Mouse (Mus musculus): ENCODE data around the gene Itga5. TPM values are rescaled to one million over a fixed set of nuclear protein-coding genes. Genes with fewer than 3 reads are reported as not detected.
"Not testable (repeated sequence)": the region's sequence is repeated elsewhere in the genome, so short reads cannot be mapped to it uniquely, and the experiment has no call there.

The Itga5 gene
- 10 to 100 TPM; 27.8 to 40.2 (median 33.7) TPM for total RNA-seq (2022)

DNA sequence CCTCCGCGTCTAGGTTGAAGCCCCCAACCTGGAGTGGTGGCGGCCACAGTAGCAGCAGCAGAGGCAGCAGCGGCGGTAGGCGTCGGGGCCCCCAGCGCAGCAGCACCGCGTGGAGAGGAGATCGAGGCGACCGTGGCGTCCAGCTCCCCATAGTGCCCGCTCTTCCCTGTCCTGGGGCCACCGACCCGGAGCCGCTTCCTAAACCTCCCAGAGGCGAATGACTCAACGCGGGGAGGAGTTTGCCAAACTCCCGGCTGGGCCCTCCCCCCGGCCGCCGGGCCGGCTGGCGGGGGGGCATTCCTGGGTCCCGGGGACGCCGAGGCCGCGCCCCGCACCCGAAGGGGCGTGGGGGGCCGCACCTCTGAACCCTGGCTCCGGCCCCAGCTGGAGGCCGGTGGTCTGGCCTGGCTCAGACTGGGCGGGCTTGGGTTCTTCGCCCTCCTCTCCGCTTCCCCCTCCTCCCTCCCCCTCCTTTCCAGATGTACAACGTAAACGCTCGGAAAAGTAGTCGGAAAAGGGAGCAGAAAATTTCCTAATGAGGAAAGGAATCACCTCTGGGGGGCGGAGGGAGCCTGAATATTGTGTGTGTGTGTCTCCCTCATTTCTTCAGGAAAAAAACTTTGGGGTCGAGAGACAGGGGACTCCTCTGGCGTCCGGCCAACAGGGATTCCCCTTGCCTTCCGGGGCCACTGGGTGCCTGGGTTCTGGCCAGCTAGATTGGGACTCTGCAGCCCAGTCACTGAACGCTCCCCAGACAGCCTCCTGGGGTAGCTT lies at the start of gene Itga5:
Gene Itga5 (minus strand): TSS at position 388 of the 774 bp plus-strand sequence.
- DNase-seq (ENCODE audit: low spot score): peak; percentile 86

DNA sequence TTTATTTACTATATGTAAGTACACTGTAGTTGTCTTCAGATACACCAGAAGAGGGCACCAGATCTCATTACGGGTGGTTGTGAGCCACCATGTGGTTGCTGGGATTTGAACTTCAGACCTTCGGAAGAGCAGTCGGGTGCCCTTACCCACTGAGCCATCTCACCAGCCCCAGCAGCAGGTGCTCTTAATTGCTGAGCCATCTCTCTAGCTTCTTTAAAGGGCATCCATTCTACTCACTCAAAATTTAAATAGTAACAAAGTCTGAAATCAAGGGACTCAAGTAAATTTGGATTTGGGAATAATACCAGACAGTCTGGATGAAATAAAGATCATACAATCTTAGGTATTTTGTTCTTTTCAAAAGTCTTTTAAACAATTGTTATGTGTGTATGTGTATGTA lies 39.0 kb upstream of the Itga5 start:
- not testable (repeated sequence) for DNase-seq (ENCODE audit: low spot score)

DNA sequence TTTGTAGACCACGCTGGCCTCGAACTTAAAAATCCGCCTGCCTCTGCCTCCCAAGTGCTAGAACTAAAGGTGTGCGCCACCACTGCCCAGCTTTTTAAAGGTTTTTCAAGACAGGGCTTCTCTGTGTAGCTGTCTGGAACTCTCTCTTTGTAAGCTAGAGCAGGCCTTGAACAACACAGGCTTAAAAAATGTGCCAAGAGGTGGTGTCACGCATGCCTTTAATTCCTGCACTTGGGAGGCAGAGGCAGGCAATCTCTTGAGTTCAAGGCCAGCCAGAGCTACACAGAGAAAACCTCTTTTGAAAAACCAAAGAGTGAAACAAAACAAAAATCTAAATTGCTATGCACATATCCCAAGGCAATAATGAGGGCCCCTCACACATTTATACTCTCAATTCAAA lies 34.8 kb upstream of the Itga5 start:
- DNase-seq (ENCODE audit: low spot score): no peak

DNA sequence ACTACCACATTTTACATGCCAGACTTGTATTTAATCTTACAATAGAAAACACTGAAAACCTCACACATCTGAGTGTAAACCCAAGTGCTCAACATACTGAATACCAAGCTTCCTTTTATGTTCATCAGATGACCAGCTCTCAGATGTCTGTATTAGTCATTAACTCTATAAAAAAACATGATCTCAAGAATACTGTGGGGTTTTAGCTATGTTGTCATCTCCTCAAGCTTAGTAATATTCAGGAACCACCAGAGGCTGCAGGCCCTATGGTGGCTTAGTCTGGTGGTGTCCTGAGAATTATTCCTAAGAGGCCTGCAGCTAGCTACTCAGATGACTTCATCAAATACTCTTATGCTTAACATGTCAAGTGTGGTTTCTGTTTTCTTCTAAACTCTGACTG lies 27.0 kb upstream of the Itga5 start:
- no peak for DNase-seq (ENCODE audit: low spot score)

DNA sequence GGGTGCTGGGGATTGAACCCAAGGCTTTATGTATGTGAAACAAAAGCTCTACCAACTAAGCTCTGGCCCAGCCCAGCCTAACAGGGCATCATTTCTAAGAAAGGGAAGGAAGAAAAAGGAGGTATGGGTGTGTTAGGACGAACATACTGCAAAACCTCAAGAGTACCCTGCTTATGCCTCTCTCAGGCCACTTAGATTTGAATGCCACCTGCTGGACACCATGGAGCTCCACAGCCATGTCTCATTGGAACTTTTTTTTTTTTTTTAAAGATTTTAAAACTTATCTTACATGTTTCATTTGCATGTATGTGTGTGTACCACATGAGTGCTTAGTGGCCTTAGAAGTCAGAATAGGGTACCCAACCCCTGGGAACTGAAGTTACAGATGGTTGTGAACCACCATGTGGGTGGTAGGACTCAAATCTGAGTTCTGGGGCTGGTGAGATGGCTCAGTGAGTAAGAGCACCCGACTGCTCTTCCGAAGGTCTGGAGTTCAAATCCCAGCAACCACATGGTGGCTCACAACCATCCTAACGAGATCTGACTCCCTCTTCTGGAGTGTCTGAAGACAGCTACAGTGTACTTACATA lies 22.1 kb upstream of the Itga5 start:
- peak; percentile 51 for DNase-seq (ENCODE audit: low spot score)

DNA sequence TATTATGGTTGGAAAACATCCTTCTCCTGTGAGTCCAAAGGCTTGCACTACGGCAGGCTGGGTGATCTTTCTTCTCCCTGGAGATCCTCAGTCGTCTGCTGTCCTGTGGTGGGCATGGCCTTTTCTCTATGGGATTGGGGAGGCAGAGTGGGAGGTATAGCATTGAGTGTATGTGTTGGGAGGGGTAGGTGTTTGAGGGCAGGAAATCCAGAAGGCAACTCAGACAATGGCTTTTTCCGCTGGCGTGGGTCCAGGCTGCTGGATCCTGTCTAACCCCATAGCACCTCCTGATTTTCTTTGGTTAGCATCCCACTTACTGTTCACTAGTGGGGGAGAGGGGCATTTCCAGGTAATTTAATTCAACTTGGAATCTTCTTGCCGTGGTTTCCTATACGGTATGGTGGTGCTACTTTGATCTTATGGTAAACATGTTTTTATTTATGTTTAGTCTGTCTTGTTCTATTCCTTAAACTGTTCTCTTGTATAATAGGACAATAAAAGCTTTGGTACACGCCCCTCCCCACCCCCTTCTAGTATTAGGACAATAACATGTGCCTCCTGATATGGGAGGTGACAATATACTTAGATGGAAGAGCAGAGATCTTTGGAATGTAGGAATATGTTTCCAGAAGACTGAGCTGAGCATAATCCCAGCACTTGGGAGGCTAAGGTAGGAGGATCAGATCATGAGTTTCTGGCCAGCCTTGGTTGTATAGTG lies 17.4 kb upstream of the Itga5 start:
- DNase-seq (ENCODE audit: low spot score): peak; percentile 86

DNA sequence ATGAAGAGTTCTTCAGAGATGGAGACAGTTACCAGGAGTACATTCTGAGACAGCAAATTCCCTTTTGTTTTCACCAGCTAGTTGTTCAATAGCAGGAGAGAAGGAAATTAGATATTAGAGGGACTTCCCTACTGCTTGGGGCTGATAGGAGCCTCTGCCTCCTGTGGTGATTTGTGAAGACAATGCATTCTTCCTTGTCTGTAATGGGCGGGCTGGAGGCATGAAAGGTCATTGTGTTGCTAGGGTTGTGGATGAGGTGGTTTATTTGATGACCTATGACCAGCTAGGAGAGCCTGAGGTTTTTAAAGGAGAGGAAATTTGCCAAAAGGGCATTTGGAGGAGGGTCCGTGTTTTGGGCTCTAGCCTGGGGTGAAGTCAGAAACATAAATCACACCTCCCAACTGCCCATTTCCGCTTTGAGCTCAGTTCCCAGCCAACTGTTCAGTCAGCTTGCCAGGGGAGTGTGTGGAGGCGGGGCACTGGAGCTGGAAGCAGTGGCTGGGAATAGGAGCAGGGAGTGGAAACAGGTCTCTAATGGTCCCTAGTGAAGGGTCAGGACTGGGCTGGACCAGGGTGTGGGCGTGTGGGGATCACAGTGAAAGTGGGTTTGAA lies 16.3 kb upstream of the Itga5 start:
- peak; percentile 82 for DNase-seq (ENCODE audit: low spot score)

DNA sequence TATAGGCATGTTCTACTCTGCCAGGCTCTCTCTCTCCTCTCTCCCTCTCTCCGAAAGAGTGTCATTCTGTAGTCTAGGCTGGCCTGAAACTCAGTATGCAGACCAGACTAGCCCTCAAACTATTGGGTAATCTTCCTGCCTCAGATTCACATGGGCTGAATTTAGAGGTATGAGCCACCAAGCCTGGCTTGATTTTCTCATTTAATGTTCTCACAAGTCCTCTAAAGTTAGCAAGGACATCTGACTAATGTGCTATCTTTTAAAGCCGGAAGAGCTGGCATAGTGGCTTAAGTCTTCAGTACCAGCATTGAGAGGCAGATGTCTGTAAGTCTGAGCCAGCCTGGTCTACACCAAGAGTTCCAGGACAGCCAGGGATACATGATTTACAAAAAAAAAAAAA lies 15.5 kb upstream of the Itga5 start:
- DNase-seq (ENCODE audit: low spot score): no peak

DNA sequence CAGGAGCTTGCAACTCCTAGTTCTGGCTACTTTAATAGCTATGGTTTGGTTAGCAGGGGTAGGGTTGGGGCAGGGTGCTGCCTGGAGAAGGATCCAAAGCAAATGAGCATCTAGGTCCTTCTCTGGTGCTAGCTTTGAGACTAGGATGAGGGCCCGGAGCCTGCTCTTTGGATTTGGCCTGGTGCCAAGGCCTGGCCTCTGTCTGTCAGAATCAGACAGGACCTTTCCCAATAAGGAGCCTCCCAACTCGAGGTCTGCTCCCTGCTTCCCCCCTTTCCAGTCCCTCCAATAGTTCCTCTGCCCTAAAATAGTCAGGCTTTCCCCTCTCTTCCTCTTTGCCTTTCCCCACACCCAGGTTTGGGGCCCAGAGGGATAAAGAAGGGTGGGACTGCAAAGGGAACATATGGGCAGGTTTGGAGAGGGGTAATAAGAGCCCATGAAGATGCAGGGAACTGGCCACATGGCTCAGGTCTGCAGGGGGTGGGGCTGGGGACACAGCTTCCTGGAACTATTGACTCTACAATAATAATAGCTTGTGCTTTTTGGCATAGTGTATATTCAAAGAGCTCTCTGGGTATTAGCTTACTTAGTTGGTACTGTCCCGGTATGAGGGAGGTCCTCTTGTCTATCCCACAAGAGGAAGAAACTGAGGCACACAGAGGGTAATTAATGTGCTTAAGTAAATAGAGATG lies 12.2 kb upstream of the Itga5 start:
- no peak for DNase-seq (ENCODE audit: low spot score)

DNA sequence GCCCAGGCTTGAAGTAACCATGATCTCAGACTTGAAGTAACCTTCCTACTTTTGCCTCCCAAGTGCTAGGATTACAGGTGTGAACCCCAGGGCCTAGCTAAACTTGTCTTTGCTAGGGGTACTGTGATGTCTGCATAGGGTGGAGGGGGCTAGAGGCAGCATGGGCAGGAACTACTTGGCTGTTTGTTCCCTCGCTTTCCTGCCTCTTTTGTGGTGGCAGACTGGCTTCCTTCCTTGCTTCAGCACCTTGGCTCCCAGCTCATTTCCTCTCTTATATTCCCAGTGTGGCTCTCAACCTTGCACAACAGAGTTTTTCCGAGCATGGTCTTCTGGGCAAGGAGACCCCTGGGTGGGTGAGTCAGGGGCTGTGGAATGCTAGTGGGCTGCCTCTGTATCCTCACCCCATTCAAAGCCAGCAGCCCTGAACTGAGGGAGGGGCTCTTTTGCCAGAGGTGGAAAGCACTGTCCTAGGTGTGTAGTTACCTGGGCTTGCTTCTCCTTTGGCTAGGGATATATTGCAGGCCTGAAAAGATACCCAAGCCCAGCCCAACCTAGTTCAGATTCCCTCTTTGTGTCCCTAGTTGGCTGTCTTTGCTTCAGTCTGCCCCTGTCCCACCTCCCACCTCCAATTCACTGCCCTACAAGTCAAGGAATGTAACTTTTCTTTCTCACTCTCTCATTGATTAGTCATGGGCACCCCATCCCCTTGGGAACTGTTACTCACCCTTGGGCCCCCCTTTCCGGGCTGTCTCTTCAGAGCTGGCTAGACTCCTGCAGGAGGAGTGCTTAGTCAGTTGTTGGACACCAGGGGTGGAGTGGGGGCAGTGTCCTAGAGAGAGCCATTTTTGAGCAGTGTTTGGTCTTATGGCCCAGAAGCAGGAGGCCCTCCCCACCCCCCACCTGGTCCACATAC lies 11.4 kb upstream of the Itga5 start:
- no peak for DNase-seq (ENCODE audit: low spot score)

DNA sequence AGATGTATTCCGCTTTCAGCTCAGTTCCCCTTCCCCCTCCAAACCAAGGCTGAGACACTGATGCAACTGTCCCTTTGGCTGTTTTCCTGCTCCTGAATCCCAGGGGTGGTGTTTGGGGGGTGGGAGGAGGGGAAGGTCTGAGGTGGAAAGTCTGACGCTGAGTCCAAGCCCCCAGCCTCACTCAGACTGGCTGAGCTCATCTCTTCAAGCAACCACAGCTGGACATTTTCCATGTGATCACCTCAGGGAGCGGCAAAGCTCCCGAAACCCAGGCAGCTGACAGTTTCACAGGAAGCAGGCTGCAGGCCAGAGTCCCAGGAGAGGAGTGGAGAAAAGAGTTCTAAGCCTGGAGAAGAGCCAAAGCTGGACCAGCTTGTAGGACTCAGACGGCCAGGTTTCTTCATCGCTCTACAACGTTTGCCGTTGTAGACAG lies 10.3 kb upstream of the Itga5 start:
- DNase-seq (ENCODE audit: low spot score): no peak

DNA sequence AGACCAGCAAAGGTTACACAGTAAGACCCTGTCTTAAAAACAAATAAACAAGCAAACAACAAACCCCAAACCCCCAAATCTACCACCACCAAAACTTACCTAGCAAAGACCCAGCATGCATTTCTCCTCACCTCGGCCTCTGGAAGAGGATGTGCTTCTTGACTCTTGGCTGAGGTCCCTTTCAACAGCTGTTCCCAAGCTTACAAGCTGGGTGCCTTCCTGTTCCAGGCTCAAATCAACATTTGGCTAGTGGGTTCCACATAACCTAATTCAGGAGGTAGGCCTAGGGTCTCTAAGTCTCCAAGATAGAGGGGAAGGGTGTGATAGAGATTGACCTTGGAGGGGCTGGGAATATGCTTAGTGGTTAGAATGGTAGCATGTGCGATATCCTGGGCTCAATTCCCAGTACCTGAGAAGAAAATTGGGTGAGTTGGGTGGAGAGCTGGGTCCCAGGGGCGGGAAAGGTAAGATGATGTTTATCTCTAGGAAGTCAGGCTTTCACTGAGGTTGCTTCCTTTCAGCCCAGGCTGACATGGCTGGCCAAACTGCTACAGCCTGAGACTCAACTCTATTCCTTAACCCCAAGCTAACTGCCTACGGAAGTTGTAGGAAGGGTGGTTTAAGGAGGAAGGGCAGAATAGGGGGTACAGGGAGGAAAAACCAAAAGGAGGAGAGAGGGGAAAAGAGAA lies 8.7 kb upstream of the Itga5 start:
- DNase-seq (ENCODE audit: low spot score): no peak

DNA sequence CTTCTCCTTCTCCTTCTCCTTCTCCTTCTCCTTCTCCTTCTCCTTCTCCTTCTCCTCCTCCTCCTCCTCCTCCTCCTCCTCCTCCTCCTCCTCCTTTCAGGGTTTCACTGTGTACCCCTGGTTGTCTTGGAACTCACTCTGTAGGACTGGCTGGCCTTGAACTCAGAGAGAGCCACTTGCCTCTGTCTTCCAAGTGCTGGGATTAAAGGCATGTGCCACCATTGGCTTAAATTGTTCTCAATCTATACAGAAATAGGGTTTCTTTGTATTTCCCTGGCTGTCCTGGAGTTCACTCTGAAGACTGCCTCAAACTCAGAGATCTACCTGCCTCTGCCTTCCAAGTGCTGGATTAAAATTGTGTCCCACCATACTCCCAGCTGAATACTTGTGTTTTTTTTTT lies 5.9 kb upstream of the Itga5 start:
- no peak for DNase-seq (ENCODE audit: low spot score)

DNA sequence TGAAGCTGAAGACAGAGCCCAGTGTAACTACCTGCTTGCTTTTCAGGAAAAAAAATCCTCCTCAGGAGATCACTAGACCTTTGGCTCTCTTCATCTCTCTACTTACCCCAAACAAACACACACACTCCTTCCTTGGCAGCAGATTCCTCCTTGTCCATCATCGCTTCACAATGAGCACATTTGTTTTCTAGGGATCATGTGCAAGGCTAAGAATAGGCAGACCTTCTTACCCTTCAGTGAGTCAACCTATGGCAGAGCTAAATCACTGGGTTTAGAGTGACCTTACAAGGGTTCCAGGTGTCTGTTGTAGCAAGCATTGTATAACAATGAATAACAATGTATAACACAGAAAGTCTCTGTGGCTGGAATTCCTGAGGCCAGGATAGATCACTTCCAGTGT lies 5.2 kb upstream of the Itga5 start:
- no peak for DNase-seq (ENCODE audit: low spot score)

DNA sequence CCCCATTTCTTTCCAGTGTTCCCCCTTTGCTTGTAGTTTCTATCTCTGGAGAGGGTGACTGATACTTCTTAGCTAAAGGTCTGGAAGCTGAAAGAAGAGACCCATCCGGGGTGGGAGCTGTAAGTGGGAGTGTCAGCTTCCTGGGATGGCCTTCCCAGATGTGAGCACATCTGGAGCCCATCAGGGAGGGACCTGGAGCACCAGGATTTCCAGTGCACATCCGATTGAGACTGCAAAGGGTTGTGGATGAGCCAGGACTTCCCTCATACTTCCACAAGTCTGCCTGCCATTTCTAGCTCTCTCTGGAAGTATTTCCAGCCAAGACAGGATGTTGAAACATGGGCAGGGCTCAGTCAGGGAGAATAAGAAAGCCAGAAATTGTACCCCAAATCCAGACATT lies 4.6 kb upstream of the Itga5 start:
- DNase-seq (ENCODE audit: low spot score): no peak

DNA sequence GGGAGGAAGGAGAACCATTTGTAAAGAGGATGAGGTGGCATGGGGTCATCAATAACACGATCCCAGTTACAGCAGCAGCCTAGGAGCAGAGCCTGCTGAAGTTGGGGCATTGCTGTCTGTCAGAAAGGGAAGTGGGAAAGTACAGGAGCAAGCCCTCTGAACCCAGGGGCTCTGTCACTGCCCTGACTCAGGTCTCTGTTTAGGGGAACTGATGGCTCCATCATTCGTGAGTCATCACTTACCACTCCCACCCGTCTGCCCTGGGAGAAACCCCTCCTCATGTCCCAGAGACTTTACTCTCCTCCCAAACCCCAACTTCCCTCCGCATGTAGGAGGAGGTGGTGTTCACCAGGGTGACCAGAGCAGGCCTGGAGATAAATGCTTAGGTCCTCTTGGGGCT lies 3.9 kb upstream of the Itga5 start:
- DNase-seq (ENCODE audit: low spot score): no peak

DNA sequence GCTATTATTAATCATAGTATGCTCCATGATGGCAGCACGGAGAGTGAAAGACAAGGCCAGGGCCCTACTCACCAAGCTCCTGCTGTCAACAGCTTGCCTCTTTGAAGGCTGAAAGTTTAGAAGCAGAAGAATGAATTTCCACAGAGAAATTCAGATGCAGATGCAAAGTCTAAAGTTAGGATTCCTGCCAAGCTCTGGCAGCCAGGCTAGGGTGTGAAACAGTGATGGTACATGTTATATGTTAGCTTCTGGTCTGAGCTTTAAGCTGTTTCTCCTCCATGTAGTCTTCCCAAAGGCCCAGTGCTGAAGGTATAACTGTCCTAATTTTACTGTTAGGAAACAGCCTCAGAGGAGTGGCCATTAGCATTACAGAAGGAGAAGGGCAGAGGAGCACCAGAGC lies 2.6 kb upstream of the Itga5 start:
- no peak for DNase-seq (ENCODE audit: low spot score)

DNA sequence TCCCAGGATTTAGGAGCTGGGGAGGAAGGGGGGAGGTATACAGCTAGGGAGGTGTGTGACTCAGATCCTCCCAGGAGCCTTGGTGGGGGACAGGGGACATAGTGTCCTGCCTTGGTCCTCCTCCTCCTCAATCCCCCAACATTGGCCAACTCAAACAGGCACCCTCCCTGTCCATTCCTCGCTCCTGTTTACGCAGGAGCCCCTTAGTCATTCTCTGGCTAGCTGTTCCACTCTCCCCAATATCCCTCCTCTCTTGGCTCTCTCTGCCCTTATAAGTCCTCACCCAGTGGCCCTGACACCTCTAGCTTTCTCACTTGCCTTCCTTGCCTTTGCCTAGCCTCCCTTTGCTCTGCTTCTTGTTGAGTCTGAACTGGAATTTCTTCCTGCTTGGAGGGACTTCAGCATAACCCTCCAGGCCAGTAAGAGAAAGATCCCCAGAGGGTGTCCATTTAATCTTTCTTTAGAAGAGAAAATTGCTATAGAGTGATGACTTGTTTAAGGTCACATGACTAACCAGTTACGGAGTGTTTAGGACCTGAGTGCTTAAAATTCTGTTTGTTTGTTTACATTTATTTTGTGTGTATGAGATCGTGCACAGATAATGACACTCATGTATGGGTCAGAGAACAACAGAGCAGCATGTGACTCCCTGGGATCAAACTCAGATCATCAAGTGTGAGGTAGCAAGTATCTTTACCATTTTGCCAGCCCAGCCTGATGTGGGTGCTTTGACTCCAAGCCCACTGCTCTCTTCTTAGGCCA lies 1.8 kb upstream of the Itga5 start:
- no peak for DNase-seq (ENCODE audit: low spot score)
